ENCODE assay signal across 19 mouse cellular contexts in the genomic region with DNA sequence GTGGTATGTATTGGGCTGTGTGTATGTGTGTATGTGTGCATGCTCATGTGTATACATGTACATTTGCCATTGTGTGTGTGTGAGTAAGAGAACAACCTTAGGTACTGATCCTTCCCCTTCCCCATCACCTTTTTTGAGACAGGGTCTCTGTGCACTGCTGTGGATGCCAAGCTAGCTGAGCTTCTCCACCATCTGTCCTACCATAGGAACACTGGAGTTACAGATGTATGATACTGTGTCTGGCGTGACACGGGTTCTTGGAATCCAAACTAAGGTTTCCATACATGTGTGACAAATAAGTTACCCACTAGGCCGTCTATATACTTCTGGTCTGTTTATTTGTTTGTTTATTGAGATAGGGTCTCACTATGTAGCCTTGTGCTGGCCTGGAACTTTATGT. TPM values are rescaled to one million over a fixed set of nuclear protein-coding genes. Genes with fewer than 3 reads are reported as not detected.
DNase-seq lines count a peak whose midpoint lies in the region; ATAC-seq and TF ChIP-seq lines count a peak whose summit lies in the region.
"Had no signal": no experiment of that assay in that cellular context is flagged by ENCODE, and none has a peak within 500 bp of the region (broad histone marks: within the 10 kb centered on the region; RNA-seq: fewer than 3 reads in every experiment).

No protein-coding gene starts in this region.

- WGBS in midbrain, embryonic 11.5 days: 93% methylated on average over 3 of the region's 3 CpGs
- WGBS in midbrain, postnatal 0 days: 96% methylated on average over 3 of the region's 3 CpGs

- H3K36me3 ChIP-seq in midbrain, embryonic 11.5 days (ENCODE audit: control insufficient read depth, insufficient read depth, low read length): no peaks in the 10 kb centered on the region
- H3K36me3 ChIP-seq in midbrain, postnatal 0 days (ENCODE audit: insufficient read depth, low read length): no peaks in the 10 kb centered on the region
- H3K36me3 ChIP-seq: G1E had no signal

- no peak overlapping the region for H3K9ac ChIP-seq in midbrain, embryonic 11.5 days (ENCODE audit: low read length)
- no peak overlapping the region for H3K9ac ChIP-seq in midbrain, postnatal 0 days (replicated peaks; ENCODE audit: low read length, poor library complexity, severe bottlenecking)

- ATAC-seq in midbrain, embryonic 11.5 days (ENCODE audit: low FRiP score): no peak
- no peak for ATAC-seq in midbrain, postnatal 0 days (ENCODE audit: low FRiP score)
- ATAC-seq: activated CD4-positive, CD25-positive, alpha-beta regulatory T cell, adult 4 months; CD4-positive, CD25-positive, alpha-beta regulatory T cell, adult 4 months; Patski had no signal

- peaks cover 12% of the 10 kb centered on the region for H3K4me1 ChIP-seq in midbrain, embryonic 11.5 days (ENCODE audit: control insufficient read depth, insufficient read depth, low read length)
- peaks cover 5% of the 10 kb centered on the region; the same call in 1 of the 2 replicates for H3K4me1 ChIP-seq in midbrain, postnatal 0 days (ENCODE audit: insufficient read depth, low read length)

- no peak overlapping the region for H3K27ac ChIP-seq in midbrain, embryonic 11.5 days (ENCODE audit: low read depth, low read length)
- H3K27ac ChIP-seq in midbrain, postnatal 0 days (ENCODE audit: low read depth, low read length): no peak overlapping the region

- no peak for TF ChIP-seq CTCF in midbrain, postnatal 0 days (IDR thresholded peaks at IDR 0.05)

- no peak overlapping the region for H3K4me3 ChIP-seq in midbrain, embryonic 11.5 days (ENCODE audit: low read depth, low read length)
- H3K4me3 ChIP-seq in midbrain, postnatal 0 days (ENCODE audit: low read depth, low read length): no peak overlapping the region

- DNase-seq in heart, adult 11 months: peak; percentile 61
- DNase-seq in heart, postnatal 36 days: no peak
- peak; percentile 59 for DNase-seq in midbrain, embryonic 11.5 days (ENCODE audit: low spot score, missing footprints)
- DNase-seq in midbrain, postnatal 0 days (ENCODE audit: low spot score): no peak
- DNase-seq: adrenal gland, adult 2 months; adrenal gland, adult 8-10 months; adrenal gland, postnatal 10 days; adrenal gland, postnatal 14 days; adrenal gland, postnatal 25 days; adrenal gland, postnatal 36 days; B cell, adult 2 months; cerebellum, adult 11 months; cerebellum, adult 11-12 months; cerebellum, adult 18-20 months had no signal

- H3K4me2 ChIP-seq in midbrain, embryonic 11.5 days: no peak overlapping the region
- no peak overlapping the region for H3K4me2 ChIP-seq in midbrain, postnatal 0 days (ENCODE audit: low read depth, low read length, poor library complexity, severe bottlenecking)

- no peaks in the 10 kb centered on the region for H3K9me3 ChIP-seq in midbrain, embryonic 11.5 days (ENCODE audit: control insufficient read depth, low read length)
- no peaks in the 10 kb centered on the region for H3K9me3 ChIP-seq in midbrain, postnatal 0 days (ENCODE audit: low read length)
- H3K9me3 ChIP-seq: G1E had no signal

- H3K27me3 ChIP-seq in midbrain, embryonic 11.5 days (ENCODE audit: control insufficient read depth, insufficient read depth, low read length): no peaks in the 10 kb centered on the region
- no peaks in the 10 kb centered on the region for H3K27me3 ChIP-seq in midbrain, postnatal 0 days (ENCODE audit: insufficient read depth, low read length)
- H3K27me3 ChIP-seq: CH12.LX, Patski had no signal

- intact Hi-C loops in heart, postnatal 36 days (cut with DNase I): loop anchor here (5.0 kb wide), 1 partner anchor 34 kb away; no protein-coding TSS in a partner anchor

RNA-seq across cellular contexts. Expression of gene Rab30, which starts 32.2 kb away (rescaled TPM):
- total RNA-seq in heart, postnatal 36 days (2021): 10 to 100 TPM in 1 of 2 experiments, 1 to 10 TPM in 1; 8.8 to 24.1 TPM
- 19.4 and 20.0 TPM in 2 replicates for polyA plus RNA-seq in midbrain, embryonic 11.5 days (2014; fragmentation: Nextera tagmentation; extraction: Ambion mirVana)
- total RNA-seq in midbrain, postnatal 0 days (2014; rRNA removed): 37.2 and 44.7 TPM in 2 replicates
- 13.6 and 18.5 TPM in 2 replicates for polyA plus RNA-seq in midbrain, postnatal 0 days (2015; fragmentation: Nextera tagmentation; extraction: Ambion mirVana)

Comparison
In these comparisons a context has a peak if more than half of its experiments do, and no peak if none do; other contexts are left out.
1. DNase-seq: peak in heart, adult 11 months (single experiment) and midbrain, embryonic 11.5 days (single experiment); none in heart, postnatal 36 days (0 of 2) and midbrain, postnatal 0 days (single experiment).